Comparison of ENCODE assay signal across 24 mouse cellular contexts in the genomic region with DNA sequence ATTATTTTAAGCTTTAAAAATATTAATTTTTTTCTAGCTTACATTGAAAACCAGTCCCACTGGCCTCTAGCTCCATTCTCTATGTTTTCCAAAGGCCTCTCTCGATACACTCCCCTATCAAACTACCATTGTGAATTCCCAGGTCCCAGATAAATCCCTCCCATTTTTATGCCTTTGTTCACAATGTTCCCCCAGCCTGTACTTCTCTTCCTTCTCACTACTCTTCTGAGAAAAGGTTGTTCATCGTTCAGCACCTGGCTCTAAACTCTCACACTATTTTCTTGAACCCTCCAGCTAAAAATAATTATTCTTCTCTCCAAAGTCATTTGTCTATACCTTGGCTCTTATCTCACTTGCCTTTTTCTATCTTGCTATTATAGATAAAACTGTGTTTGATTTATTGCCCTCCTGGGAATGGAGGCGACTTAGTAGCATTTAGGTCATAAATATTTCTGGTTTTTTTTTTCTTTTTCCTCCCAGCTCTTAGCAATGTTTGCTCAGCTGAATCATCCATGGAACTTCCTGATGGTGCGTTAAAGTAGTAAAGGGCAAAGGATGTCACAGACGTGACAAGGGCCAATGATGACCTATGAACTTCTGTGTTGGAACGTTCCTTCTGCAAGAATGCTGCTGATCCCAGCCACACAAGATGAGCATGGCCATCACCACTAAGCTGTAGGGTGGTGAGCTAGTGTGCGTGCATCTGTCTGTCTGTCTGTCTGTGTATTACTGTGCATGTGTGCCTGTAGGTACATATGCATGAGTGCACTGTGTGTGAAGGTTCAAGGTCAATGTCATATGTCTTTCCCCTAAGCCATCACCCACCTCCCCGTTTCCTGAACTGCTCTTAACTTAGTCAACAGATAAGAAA.
A peak's percentile ranks its signal among the peaks of the same experiment; 100 is the strongest.
DNase-seq lines count a peak whose midpoint lies in the region; ATAC-seq and TF ChIP-seq lines count a peak whose summit lies in the region.
"Had no signal": no experiment of that assay in that cellular context is flagged by ENCODE, and none has a peak within 500 bp of the region (broad histone marks: within the 10 kb centered on the region; RNA-seq: fewer than 3 reads in every experiment).

No protein-coding gene starts in this region.

- no peak overlapping the region for H3K4me3 ChIP-seq in kidney, embryonic 14.5 days (ENCODE audit: low read length)
- H3K4me3 ChIP-seq in stomach, embryonic 16.5 days (replicated peaks; ENCODE audit: low read length): no peak overlapping the region
- no peak overlapping the region for H3K4me3 ChIP-seq in stomach, postnatal 0 days (ENCODE audit: low read depth, low read length)
- H3K4me3 ChIP-seq: embryonic facial prominence, embryonic 10.5 days; hindbrain, embryonic 15.5 days; limb, embryonic 13.5 days; lung, embryonic 15.5 days; myocyte; stomach, embryonic 15.5 days had no signal

- no peak for TF ChIP-seq CTCF in stomach, postnatal 0 days (IDR thresholded peaks at IDR 0.05; ENCODE audit: low read depth)

- no peaks in the 10 kb centered on the region for H3K36me3 ChIP-seq in kidney, embryonic 14.5 days (ENCODE audit: control insufficient read depth, insufficient read depth, low read length)
- no peaks in the 10 kb centered on the region for H3K36me3 ChIP-seq in stomach, embryonic 16.5 days (ENCODE audit: control insufficient read depth, insufficient read depth, low read length)
- H3K36me3 ChIP-seq in stomach, postnatal 0 days (ENCODE audit: control insufficient read depth, insufficient read depth, low read length): no peaks in the 10 kb centered on the region
- H3K36me3 ChIP-seq: embryonic facial prominence, embryonic 10.5 days; hindbrain, embryonic 15.5 days; limb, embryonic 13.5 days; lung, embryonic 15.5 days; stomach, embryonic 15.5 days had no signal

- no peaks in the 10 kb centered on the region for H3K4me1 ChIP-seq in kidney, embryonic 14.5 days (ENCODE audit: control insufficient read depth, insufficient read depth, low read length)
- no peaks in the 10 kb centered on the region for H3K4me1 ChIP-seq in stomach, embryonic 16.5 days (ENCODE audit: control insufficient read depth, insufficient read depth, low read length)
- H3K4me1 ChIP-seq in stomach, postnatal 0 days (replicated peaks; ENCODE audit: control insufficient read depth, insufficient read depth): no peaks in the 10 kb centered on the region
- H3K4me1 ChIP-seq: embryonic facial prominence, embryonic 10.5 days; hindbrain, embryonic 15.5 days; limb, embryonic 13.5 days; lung, embryonic 15.5 days; stomach, embryonic 15.5 days had no signal

- no peak overlapping the region for H3K27ac ChIP-seq in kidney, embryonic 14.5 days (ENCODE audit: low read depth, low read length)
- H3K27ac ChIP-seq in stomach, embryonic 16.5 days (ENCODE audit: low read length): no peak overlapping the region
- H3K27ac ChIP-seq in stomach, postnatal 0 days (replicated peaks): no peak overlapping the region
- H3K27ac ChIP-seq: embryonic facial prominence, embryonic 10.5 days; hindbrain, embryonic 15.5 days; limb, embryonic 13.5 days; liver, embryonic 14.5 days; lung, embryonic 15.5 days; stomach, embryonic 15.5 days had no signal

- intact Hi-C loops in left cerebral cortex, postnatal 25 days (cut with DNase I): no loop called here

- DNase-seq in adrenal gland, adult 2 months: peak; percentile 5
- DNase-seq in adrenal gland, postnatal 10 days: no peak
- DNase-seq in kidney, adult 9 months: peak; percentile 40
- DNase-seq in stomach, postnatal 0 days (ENCODE audit: low spot score): no peak
- no peak for DNase-seq in gastrocnemius, postnatal 4 days (ENCODE audit: low spot score in 2 of 2)
- DNase-seq in left cerebral cortex, postnatal 25 days (ENCODE audit: low spot score in 2 of 2): no peak
- DNase-seq: adrenal gland, postnatal 25 days; cerebellum, adult 11 months; cerebellum, postnatal 10 days; heart, adult 18-20 months; heart, postnatal 36 days; lung, postnatal 4 days; midbrain, embryonic 14.5 days had no signal

- 33% methylated on average over 8 of the region's 8 CpGs for WGBS in kidney, embryonic 14.5 days
- WGBS in stomach, embryonic 16.5 days: 32% methylated on average over 8 of the region's 8 CpGs
- WGBS in stomach, postnatal 0 days: 30% methylated on average over 8 of the region's 8 CpGs

- H3K27me3 ChIP-seq in kidney, embryonic 14.5 days (ENCODE audit: control insufficient read depth, insufficient read depth, low read length): no peaks in the 10 kb centered on the region
- H3K27me3 ChIP-seq in stomach, embryonic 16.5 days (ENCODE audit: control insufficient read depth, insufficient read depth, low read length): no peaks in the 10 kb centered on the region
- no peaks in the 10 kb centered on the region for H3K27me3 ChIP-seq in stomach, postnatal 0 days (ENCODE audit: control insufficient read depth, insufficient read depth, low read length)
- H3K27me3 ChIP-seq: hindbrain, embryonic 15.5 days; limb, embryonic 13.5 days; lung, embryonic 15.5 days; Patski; stomach, embryonic 15.5 days had no signal

- TF ChIP-seq EP300 in stomach, postnatal 0 days (optimal IDR thresholded peaks at IDR 0.05): no peak

- H3K4me2 ChIP-seq in kidney, embryonic 14.5 days (replicated peaks; ENCODE audit: low read depth, low read length): no peak overlapping the region
- no peak overlapping the region for H3K4me2 ChIP-seq in stomach, embryonic 16.5 days (ENCODE audit: low read depth, low read length)
- H3K4me2 ChIP-seq in stomach, postnatal 0 days (replicated peaks; ENCODE audit: low read depth): no peak overlapping the region
- H3K4me2 ChIP-seq: hindbrain, embryonic 15.5 days; limb, embryonic 13.5 days; lung, embryonic 15.5 days; stomach, embryonic 15.5 days had no signal

- H3K9ac ChIP-seq in kidney, embryonic 14.5 days (ENCODE audit: low read depth, low read length): no peak overlapping the region
- H3K9ac ChIP-seq in stomach, embryonic 16.5 days (ENCODE audit: low read length): no peak overlapping the region
- H3K9ac ChIP-seq in stomach, postnatal 0 days (ENCODE audit: low read length): no peak overlapping the region
- H3K9ac ChIP-seq: hindbrain, embryonic 15.5 days; limb, embryonic 13.5 days; liver, embryonic 14.5 days; lung, embryonic 15.5 days; stomach, embryonic 15.5 days had no signal

- no peak for ATAC-seq in kidney, embryonic 14.5 days (ENCODE audit: low FRiP score, low TSS enrichment)
- peak; percentile 37; the same call in 1 of the 2 replicates for ATAC-seq in stomach, embryonic 16.5 days (ENCODE audit: insufficient read depth, low FRiP score)
- ATAC-seq in stomach, postnatal 0 days (ENCODE audit: low FRiP score, low TSS enrichment): no peak
- ATAC-seq: CD4-positive, CD25-positive, alpha-beta regulatory T cell, adult 4 months; Patski had no signal

- H3K9me3 ChIP-seq in kidney, embryonic 14.5 days (ENCODE audit: control insufficient read depth, low read length): no peaks in the 10 kb centered on the region
- H3K9me3 ChIP-seq in stomach, embryonic 16.5 days (replicated peaks; ENCODE audit: control insufficient read depth, low read length): no peaks in the 10 kb centered on the region
- H3K9me3 ChIP-seq in stomach, postnatal 0 days (ENCODE audit: control insufficient read depth, low read length): no peaks in the 10 kb centered on the region
- H3K9me3 ChIP-seq: embryonic facial prominence, embryonic 10.5 days; hindbrain, embryonic 15.5 days; lung, embryonic 15.5 days; stomach, embryonic 15.5 days had no signal

Comparison
In these comparisons a context has a peak if more than half of its experiments do, and no peak if none do; other contexts are left out.
1. DNase-seq: peak in adrenal gland, adult 2 months (single experiment) and kidney, adult 9 months (single experiment); none in adrenal gland, postnatal 10 days (single experiment), stomach, postnatal 0 days (single experiment), gastrocnemius, postnatal 4 days (0 of 2) and left cerebral cortex, postnatal 25 days (0 of 2).